Mouse (Mus musculus) forebrain, embryonic 11.5 days (tissue): ENCODE data around the gene Prame. TPM values are rescaled to one million over a fixed set of nuclear protein-coding genes. Genes with fewer than 3 reads are reported as not detected.
"Not testable (repeated sequence)": the region's sequence is repeated elsewhere in the genome, so short reads cannot be mapped to it uniquely, and the experiment has no call there.

Experiments used
- ATAC-seq: fragments of 200-750 bp; cut with Nextera tagmentation; replicated peaks from 2 replicates; pipeline ENCODE4 v1.8.0; 2017; ENCODE audit warnings: moderate TSS enrichment; ENCODE audit not compliant: low FRiP score
- DNase-seq: peaks from one replicate; pipeline ENCODE4 v3.0.0-alpha.2; 2017; ENCODE audit warnings: low spot score
- H3K27ac ChIP-seq: fragments of 300-500 bp; sonication (generic); 2 replicates; pipeline ENCODE4 v1.5.1; 2014; ENCODE audit warnings: low read depth, low read length
- H3K27me3 ChIP-seq: fragments of 300-500 bp; sonication (generic); 2 replicates; pipeline ENCODE4 v1.6.1; 2014; ENCODE audit warnings: mild to moderate bottlenecking, low read length, mixed read lengths; ENCODE audit not compliant: control insufficient read depth, insufficient read depth
- H3K36me3 ChIP-seq: fragments of 300-500 bp; sonication (generic); 2 replicates; pipeline ENCODE4 v1.6.1; 2014; ENCODE audit warnings: mild to moderate bottlenecking, low read length, moderate library complexity, mixed read lengths; ENCODE audit not compliant: control insufficient read depth, insufficient read depth
- H3K4me1 ChIP-seq: fragments of 300-500 bp; sonication (generic); replicated peaks from 2 replicates; pipeline ENCODE4 v1.6.1; 2014; ENCODE audit warnings: low read length, mixed read lengths; ENCODE audit not compliant: control insufficient read depth, insufficient read depth
- H3K4me2 ChIP-seq: fragments of 300-500 bp; sonication (generic); 2 replicates; pipeline ENCODE4 v1.6.1; 2014; ENCODE audit warnings: low read depth, mild to moderate bottlenecking, low read length, moderate library complexity, mixed read lengths; ENCODE audit not compliant: severe bottlenecking
- H3K4me3 ChIP-seq: fragments of 300-500 bp; sonication (generic); 2 replicates; pipeline ENCODE4 v1.5.1; 2014; ENCODE audit warnings: low read depth, low read length
- H3K9ac ChIP-seq: fragments of 300-500 bp; sonication (generic); 2 replicates; pipeline ENCODE4 v1.6.1; 2014; ENCODE audit warnings: low read length
- H3K9me3 ChIP-seq: fragments of 300-500 bp; sonication (generic); 2 replicates; pipeline ENCODE4 v1.6.1; 2016; ENCODE audit warnings: low read length, mixed read lengths; ENCODE audit not compliant: control insufficient read depth
- WGBS: fragments of 180-500 bp; shearing (Covaris S2); extraction: QIAGEN DNeasy Blood & Tissue Kit; methylation state at CpG from one replicate; pipeline ENCODE4 v1.1.7; 2014; 5-methylcytosine and 5-hydroxymethylcytosine counted together
- polyA plus RNA-seq: library from polyadenylated mRNA; unstranded; fragments of >200 nt; fragmentation: Nextera tagmentation; extraction: Ambion mirVana; gene quantifications from 2 replicates; pipeline ENCODE4 v1.2.1, GENCODE M21; 2014

The Prame gene
- polyA plus RNA-seq, 1 experiment from 2014 or later: not detected

GRCm38 (mm10) chrX:135569467-135569866 lies 58.0 kb downstream of the Prame start:
- ATAC-seq (peak; percentile 74), DNase-seq (peak; percentile 60)
- WGBS: 50% methylated on average over 1 of the region's 2 CpGs
- H3K4me1 ChIP-seq, H3K4me3 ChIP-seq, H3K4me2 ChIP-seq, H3K27me3 ChIP-seq, H3K27ac ChIP-seq, H3K36me3 ChIP-seq, H3K9ac ChIP-seq, H3K9me3 ChIP-seq: not testable (repeated sequence)

GRCm38 (mm10) chrX:135564934-135565333 lies 62.6 kb downstream of the Prame start:
- H3K4me3 ChIP-seq, ATAC-seq, H3K27ac ChIP-seq, H3K9ac ChIP-seq, H3K4me1 ChIP-seq, H3K4me2 ChIP-seq, H3K9me3 ChIP-seq, H3K36me3 ChIP-seq, H3K27me3 ChIP-seq, DNase-seq: not testable (repeated sequence)
- 65% methylated on average over 4 of the region's 4 CpGs for WGBS

Other genes starting within 250 kb of the Prame start
- gene Gm7903, start 193.9 kb downstream of the Prame start, polyA plus RNA-seq: not detected in 2 replicates
- gene AV320801, start 133.1 kb downstream of the Prame start, polyA plus RNA-seq: not detected in 2 replicates
- gene Nxf7, start 28.9 kb downstream of the Prame start, polyA plus RNA-seq: not detected in 2 replicates
- not detected in 2 replicates for gene Tcp11x2, start 66.1 kb upstream of the Prame start, polyA plus RNA-seq
- gene Tmsb15a, start 97.6 kb upstream of the Prame start, polyA plus RNA-seq: not detected in 2 replicates
- 9.7 and 10.2 TPM in 2 replicates for gene Armcx5, start 115.0 kb upstream of the Prame start, polyA plus RNA-seq
- 78.1 and 81.5 TPM in 2 replicates for gene Gprasp1, start 115.0 kb upstream of the Prame start, polyA plus RNA-seq
- 65.5 and 71.6 TPM in 2 replicates for gene Bhlhb9, start 169.9 kb upstream of the Prame start, polyA plus RNA-seq
- gene Gprasp2, start 211.3 kb upstream of the Prame start, polyA plus RNA-seq: 41.2 and 42.7 TPM in 2 replicates